Mouse (Mus musculus): ENCODE results near the gene Kcnk3.

The Kcnk3 gene

GRCm38 (mm10) chr5:30587681-30588300 lies at the start of gene Kcnk3:
TSS of gene Kcnk3 (plus strand) at chr5:30588170.
- no peak for DNase-seq (ENCODE audit: low read depth, low spot score)

GRCm38 (mm10) chr5:30545698-30546097 lies 42.3 kb upstream of the Kcnk3 start, which contains the start of gene Cib4:
TSS of gene Cib4 (minus strand) at chr5:30545836.
- no peak for DNase-seq (ENCODE audit: low read depth, low spot score)

DNA sequence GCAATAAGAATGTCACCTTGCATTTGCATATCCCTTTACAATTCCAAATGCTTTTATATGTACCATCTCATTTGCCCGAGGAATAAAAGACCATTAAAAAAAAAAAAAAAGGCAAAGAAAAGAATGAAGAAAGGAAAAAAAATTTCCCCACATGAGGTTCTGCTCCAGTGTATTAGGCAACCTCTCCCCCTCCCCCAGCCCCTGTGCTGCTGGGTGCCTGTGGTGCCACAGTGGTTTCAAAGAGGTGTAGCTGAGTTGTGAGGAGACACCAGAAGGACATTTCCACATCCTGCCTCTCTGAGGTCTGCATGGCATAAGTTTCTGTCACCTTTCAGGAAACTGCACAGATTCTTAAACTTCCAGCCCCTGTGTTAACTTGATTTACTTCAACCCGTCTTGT lies 39.3 kb upstream of the Kcnk3 start:
- no peak for DNase-seq (ENCODE audit: low read depth, low spot score)

GRCm38 (mm10) chr5:30550334-30551021 lies 37.5 kb upstream of the Kcnk3 start:
- DNase-seq (ENCODE audit: low read depth, low spot score) = no peak

- DNase-seq (ENCODE audit: low read depth, low spot score) = no peak
Observed at GRCm38 (mm10) chr5:30551022-30551638, 36.8 kb upstream of the Kcnk3 start.

- no peak for DNase-seq (ENCODE audit: low read depth, low spot score)
Observed at GRCm38 (mm10) chr5:30552006-30552405, 36.0 kb upstream of the Kcnk3 start.

DNA sequence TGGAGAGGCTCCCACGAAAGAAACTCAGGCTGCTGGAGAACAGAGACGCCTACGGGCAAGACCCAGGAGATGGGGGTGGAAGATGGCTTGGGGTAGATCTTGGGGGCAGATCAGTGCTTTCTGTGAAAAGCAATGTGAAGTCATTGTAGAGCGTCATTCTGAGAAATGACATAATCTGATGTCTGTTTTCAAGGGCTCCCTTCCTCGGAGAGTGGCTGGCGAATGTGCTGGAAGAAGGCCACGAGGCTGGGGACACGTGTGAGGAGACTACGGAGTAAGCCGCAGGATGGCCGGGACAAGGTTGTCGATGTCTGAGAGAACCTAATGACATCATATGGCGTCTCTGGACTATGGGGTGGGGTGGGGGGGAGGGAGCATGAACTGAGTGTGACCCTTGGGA lies 34.0 kb upstream of the Kcnk3 start:
- no peak for DNase-seq (ENCODE audit: low read depth, low spot score)

DNA sequence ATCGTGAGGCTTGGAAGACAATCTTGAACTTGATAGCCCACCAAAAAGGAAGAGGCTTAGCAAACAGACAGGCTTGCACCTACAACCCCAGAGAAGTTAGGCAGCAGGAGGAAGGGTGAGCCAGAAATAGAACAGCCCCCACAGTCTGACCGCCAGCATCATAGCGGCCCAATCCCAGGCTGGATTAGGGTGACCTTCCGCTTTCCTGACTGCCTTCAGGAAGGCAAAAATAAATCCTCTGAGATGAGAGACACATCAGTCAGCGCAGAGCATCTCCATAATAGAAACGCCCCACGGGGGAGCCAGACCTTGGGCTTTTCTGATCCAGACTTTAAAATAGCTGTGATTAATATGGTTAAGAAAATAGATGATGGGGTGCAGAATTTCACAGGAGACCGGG lies 33.0 kb upstream of the Kcnk3 start:
- no peak for DNase-seq (ENCODE audit: low read depth, low spot score)

- no peak for DNase-seq (ENCODE audit: low read depth, low spot score)
Observed at GRCm38 (mm10) chr5:30556284-30556683, 31.7 kb upstream of the Kcnk3 start.

DNA sequence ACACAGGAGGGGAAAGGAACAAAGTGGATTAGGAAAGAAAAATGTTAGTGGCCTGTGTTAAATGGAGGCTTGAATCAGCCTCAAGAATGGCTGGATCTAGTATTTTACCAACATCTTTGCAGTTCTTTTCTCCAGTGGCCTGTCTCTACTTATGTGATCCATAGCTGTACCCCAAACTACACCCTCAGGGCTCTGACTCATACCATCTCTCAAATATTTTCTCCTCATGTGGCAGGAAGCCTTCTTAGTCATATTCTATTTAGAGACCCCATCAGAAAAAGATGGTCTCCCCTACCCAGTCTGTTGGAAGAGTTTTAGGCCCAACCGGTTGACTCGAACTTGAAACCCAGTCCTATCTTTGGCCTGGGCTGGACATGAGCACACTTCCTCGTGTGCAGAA lies 28.5 kb upstream of the Kcnk3 start:
- DNase-seq (ENCODE audit: low read depth, low spot score) = no peak

GRCm38 (mm10) chr5:30559986-30560493 lies 27.9 kb upstream of the Kcnk3 start:
- DNase-seq (ENCODE audit: low read depth, low spot score) = no peak

GRCm38 (mm10) chr5:30568479-30568878 lies 19.5 kb upstream of the Kcnk3 start:
- no peak for DNase-seq (ENCODE audit: low read depth, low spot score)

- no peak for DNase-seq (ENCODE audit: low read depth, low spot score)
Observed at GRCm38 (mm10) chr5:30571820-30572219, 16.1 kb upstream of the Kcnk3 start.

DNA sequence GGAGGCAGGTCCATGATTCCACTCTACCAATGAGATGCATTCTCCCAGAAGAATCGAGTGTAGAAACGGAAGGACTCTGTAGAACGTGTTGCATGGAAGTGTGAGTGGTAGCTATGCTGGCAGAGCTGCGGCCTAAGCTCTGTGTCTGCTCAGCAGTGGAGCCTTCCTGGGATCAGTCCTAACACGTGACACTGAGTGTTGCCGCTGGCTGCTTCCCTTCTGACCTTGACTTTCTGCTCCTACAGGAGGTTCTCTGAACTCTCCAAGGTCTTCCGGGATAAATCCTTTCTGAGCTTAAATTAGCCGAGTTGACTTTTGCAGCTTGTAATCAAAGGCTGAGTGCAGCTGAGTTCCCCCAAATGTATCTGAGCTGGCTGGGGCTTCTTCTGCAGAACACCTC lies 13.6 kb upstream of the Kcnk3 start:
- DNase-seq (ENCODE audit: low read depth, low spot score) = no peak

GRCm38 (mm10) chr5:30576233-30576632 lies 11.7 kb upstream of the Kcnk3 start:
- no peak for DNase-seq (ENCODE audit: low read depth, low spot score)

GRCm38 (mm10) chr5:30577251-30577650 lies 10.7 kb upstream of the Kcnk3 start:
- no peak for DNase-seq (ENCODE audit: low read depth, low spot score)

DNA sequence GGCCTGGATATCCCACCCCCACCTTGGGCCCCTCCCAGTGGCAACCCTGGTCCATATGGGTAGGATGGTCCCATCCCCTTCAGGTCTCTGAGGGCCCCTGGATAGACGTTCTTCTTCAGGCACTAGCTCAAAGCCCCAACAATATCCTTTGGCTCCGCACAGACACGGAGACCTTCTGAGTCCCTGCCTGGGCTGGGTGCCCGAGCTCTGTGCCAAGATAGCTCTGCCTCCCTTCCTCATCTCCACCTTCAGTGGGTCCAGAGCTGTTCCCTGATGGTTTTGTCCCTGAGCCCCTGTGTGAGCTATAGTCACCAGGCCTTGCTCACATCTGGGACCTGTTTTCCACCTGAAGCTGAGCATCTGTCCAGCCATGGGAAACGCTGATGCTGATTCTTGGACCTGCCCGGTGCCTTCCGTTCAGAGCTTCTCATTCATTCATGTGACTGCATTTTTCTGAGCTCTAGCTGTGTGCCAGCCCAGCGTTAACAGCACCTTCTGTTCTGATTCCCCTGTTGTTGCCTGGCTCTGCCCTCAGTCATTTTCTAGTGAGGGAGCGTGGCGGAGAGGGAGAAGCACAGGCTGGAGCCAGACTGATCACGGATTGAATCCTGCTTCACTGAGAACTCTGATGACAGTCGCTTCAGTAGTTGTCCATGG lies 10.2 kb upstream of the Kcnk3 start:
- DNase-seq (ENCODE audit: low read depth, low spot score) = no peak

DNA sequence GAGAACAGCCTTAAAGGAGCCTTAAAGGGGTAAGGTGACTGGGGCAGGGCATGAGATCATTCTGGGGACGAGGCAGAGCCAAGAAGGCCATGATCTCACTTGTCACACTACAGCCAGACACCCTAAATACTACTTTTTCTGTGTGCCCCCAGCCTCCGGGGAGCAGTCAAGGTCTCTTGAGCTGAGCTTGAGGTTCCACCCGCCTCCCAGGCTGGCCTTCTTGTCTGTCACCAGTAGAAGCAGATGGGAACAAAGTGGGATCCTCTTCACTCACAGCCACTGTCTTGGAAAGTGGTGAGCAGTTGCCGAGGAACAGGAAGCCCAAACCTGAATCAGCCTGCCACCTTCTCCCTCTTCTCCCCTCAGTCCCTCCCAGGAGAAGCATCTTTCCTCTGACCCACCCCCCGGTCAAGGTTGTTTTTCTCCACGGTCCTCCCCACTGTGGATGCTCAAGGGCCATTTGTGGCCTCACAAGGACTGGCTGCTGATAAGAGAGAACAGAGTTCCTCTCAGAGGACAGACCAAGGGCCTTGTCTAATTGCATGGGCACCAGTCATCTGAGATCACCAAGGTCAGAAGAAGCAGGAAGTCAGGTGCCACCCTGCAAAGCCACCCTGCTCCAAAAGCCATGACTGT lies 9.4 kb upstream of the Kcnk3 start:
- no peak for DNase-seq (ENCODE audit: low read depth, low spot score)

DNA sequence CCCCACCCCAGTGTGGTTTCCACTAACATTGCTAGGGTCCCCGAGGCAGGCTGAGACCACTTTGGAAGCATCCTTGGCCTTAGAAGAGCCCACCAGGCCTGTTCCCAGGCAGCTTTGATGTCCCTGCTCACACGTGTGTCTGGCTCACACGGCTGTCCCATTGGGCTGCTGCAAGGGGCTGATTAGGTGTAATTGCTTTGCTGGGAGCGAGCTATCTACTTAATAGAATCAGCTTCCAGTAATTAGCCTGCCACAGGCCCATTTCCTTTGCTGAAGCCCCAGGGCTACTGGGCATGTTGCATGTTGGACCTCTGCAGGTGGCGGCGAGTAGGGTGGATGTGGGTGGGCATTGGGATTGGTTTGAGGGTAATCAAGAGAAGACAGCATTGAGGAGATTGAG lies 7.2 kb upstream of the Kcnk3 start:
- no peak for DNase-seq (ENCODE audit: low read depth, low spot score)

DNA sequence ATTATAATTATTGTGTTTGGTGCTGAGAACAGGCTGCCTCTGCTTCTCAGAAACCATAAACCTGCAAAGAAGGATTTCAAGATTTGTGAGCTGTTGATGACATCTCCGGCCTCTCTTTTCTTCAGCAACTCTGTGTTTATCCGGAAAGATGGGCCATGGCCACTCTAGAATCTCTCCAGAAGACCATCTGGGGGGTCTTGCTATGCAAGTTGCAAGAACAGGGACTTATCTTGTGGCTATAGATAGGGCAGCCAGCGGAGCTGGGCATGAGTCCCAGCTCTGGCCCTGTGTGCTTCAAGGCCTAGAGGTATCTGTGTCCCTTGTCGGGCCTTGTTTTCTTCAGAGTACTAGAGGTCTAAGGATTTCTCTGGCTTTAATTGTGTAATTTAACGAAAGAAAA lies 6.0 kb upstream of the Kcnk3 start:
- DNase-seq (ENCODE audit: low read depth, low spot score) = no peak

- DNase-seq (ENCODE audit: low read depth, low spot score) = no peak
Observed at GRCm38 (mm10) chr5:30586616-30587015, 1.4 kb upstream of the Kcnk3 start.

GRCm38 (mm10) chr5:30587101-30587500 lies 869 bp upstream of the Kcnk3 start:
- no peak for DNase-seq (ENCODE audit: low read depth, low spot score)

Data from telencephalon, adult 2 months (tissue).